Mouse (Mus musculus) neural tube, embryonic 12.5 days (tissue): Measurements from ENCODE around the gene Car5b. TPM values are rescaled to one million over a fixed set of nuclear protein-coding genes. Genes with fewer than 3 reads are reported as not detected.

ENCODE experiments used
- ATAC-seq: fragments of 200-750 bp; cut with Nextera tagmentation; 2 replicates; pipeline ENCODE4 v1.8.0; 2017; ENCODE audit warnings: low read depth, mild to moderate bottlenecking, moderate TSS enrichment, moderate library complexity; ENCODE audit not compliant: low FRiP score
- H3K27ac ChIP-seq: fragments of 300-500 bp; sonication (generic); 2 replicates; pipeline ENCODE4 v1.5.1; 2016
- H3K27me3 ChIP-seq: fragments of 300-500 bp; sonication (generic); replicated peaks from 2 replicates; pipeline ENCODE4 v1.6.1; 2016; ENCODE audit warnings: mild to moderate bottlenecking
- H3K36me3 ChIP-seq: fragments of 300-500 bp; sonication (generic); 2 replicates; pipeline ENCODE4 v1.6.1; 2016; ENCODE audit warnings: mild to moderate bottlenecking
- H3K4me1 ChIP-seq: fragments of 300-500 bp; sonication (generic); 2 replicates; pipeline ENCODE4 v1.6.1; 2016
- H3K4me2 ChIP-seq: fragments of 300-500 bp; sonication (generic); replicated peaks from 2 replicates; pipeline ENCODE4 v1.6.1; 2016; ENCODE audit warnings: mild to moderate bottlenecking
- H3K4me3 ChIP-seq: fragments of 300-500 bp; sonication (generic); 2 replicates; pipeline ENCODE4 v1.5.1; 2016
- H3K9ac ChIP-seq: fragments of 300-500 bp; sonication (generic); 2 replicates; pipeline ENCODE4 v1.6.1; 2016; ENCODE audit warnings: mild to moderate bottlenecking
- H3K9me3 ChIP-seq: fragments of 300-500 bp; sonication (generic); 2 replicates; pipeline ENCODE4 v1.6.1; 2016; ENCODE audit warnings: mild to moderate bottlenecking
- WGBS: fragments of 180-500 bp; shearing (Covaris S2); methylation state at CpG from one replicate; pipeline ENCODE4 v1.1.7; 2016; 5-methylcytosine and 5-hydroxymethylcytosine counted together
- polyA plus RNA-seq: library from polyadenylated mRNA; unstranded; fragments of >200 nt; fragmentation: Nextera tagmentation; extraction: Ambion mirVana; gene quantifications from 2 replicates; pipeline ENCODE4 v1.2.1, GENCODE M21; 2016

Car5b gene
- polyA plus RNA-seq = 0.53 and 0.56 TPM in 2 replicates

- no peak within 1 kb of the TSS for H3K9ac ChIP-seq
Observed at GRCm38 (mm10) chrX:164027607-164028289, at the start of gene Car5b. TSS of gene Car5b (minus strand) at chrX:164027997.

GRCm38 (mm10) chrX:164076040-164076775, 48.4 kb upstream of the Car5b start, which contains the start of gene Siah1b:
TSS of gene Siah1b (minus strand) at chrX:164076493.
- Histone ChIP-seq H3K27ac (no peak within 1 kb of the TSS), H3K27me3 (no peaks in the 10 kb centered on the region), H3K4me3 (peak within 1 kb of the TSS; percentile 53), H3K4me2 (peak within 1 kb of the TSS; percentile 71), H3K36me3 (no peaks in the 10 kb centered on the region), H3K9ac (peak within 1 kb of the TSS; percentile 63), H3K4me1 (no peaks in the 10 kb centered on the region), H3K9me3 (no peaks in the 10 kb centered on the region)
- ATAC-seq = peak; percentile 99
- WGBS = 18% methylated on average over 54 of the region's 54 CpGs

More at GRCm38 (mm10) chrX:164027607-164028289, at the start of gene Car5b:
- no peak within 1 kb of the TSS for H3K27ac ChIP-seq
- 17% methylated on average over 22 of the region's 22 CpGs for WGBS
- H3K36me3 ChIP-seq = no peaks in the 10 kb centered on the region
- H3K27me3 ChIP-seq = no peaks in the 10 kb centered on the region
- peak; percentile 98 for ATAC-seq
- H3K4me3 ChIP-seq = peak within 1 kb of the TSS; percentile 27
- peak within 1 kb of the TSS; percentile 56 for H3K4me2 ChIP-seq
- H3K9me3 ChIP-seq = no peaks in the 10 kb centered on the region
- H3K4me1 ChIP-seq = no peaks in the 10 kb centered on the region

- 88% methylated on average over 4 of the region's 4 CpGs for WGBS
- Histone ChIP-seq H3K4me1 (no peaks in the 10 kb centered on the region), H3K36me3 (no peaks in the 10 kb centered on the region), H3K9me3 (no peaks in the 10 kb centered on the region), H3K27me3 (no peaks in the 10 kb centered on the region), H3K4me3 (no peak overlapping the region), H3K4me2 (no peak overlapping the region), H3K9ac (no peak overlapping the region), H3K27ac (no peak overlapping the region)
- no peak for ATAC-seq
Observed at GRCm38 (mm10) chrX:164068968-164069367, 41.2 kb upstream of the Car5b start.

- no peak overlapping the region for H3K4me2 ChIP-seq
- H3K4me1 ChIP-seq = no peaks in the 10 kb centered on the region
- 13% methylated on average over 2 of the region's 2 CpGs for WGBS
- no peak overlapping the region for H3K9ac ChIP-seq
- peak; percentile 61; the same call in 1 of the 2 replicates for ATAC-seq
- H3K4me3 ChIP-seq = no peak overlapping the region
- H3K27ac ChIP-seq = no peak overlapping the region
- no peaks in the 10 kb centered on the region for H3K36me3 ChIP-seq
- no peaks in the 10 kb centered on the region for H3K9me3 ChIP-seq
- no peaks in the 10 kb centered on the region for H3K27me3 ChIP-seq
Observed at GRCm38 (mm10) chrX:164066185-164066584, 38.4 kb upstream of the Car5b start.

GRCm38 (mm10) chrX:164059070-164059469, 31.3 kb upstream of the Car5b start:
- Histone ChIP-seq H3K9ac (no peak overlapping the region), H3K9me3 (no peaks in the 10 kb centered on the region), H3K4me3 (no peak overlapping the region), H3K4me1 (no peaks in the 10 kb centered on the region), H3K27me3 (no peaks in the 10 kb centered on the region), H3K4me2 (no peak overlapping the region), H3K27ac (no peak overlapping the region), H3K36me3 (no peaks in the 10 kb centered on the region)
- no peak for ATAC-seq
- WGBS = 59% methylated on average over 4 of the region's 4 CpGs

- no peak overlapping the region for H3K9ac ChIP-seq
- WGBS = 86% methylated on average over 3 of the region's 3 CpGs
- no peaks in the 10 kb centered on the region for H3K4me1 ChIP-seq
- ATAC-seq = no peak
- H3K4me2 ChIP-seq = no peak overlapping the region
- no peak overlapping the region for H3K27ac ChIP-seq
- no peak overlapping the region for H3K4me3 ChIP-seq
- H3K27me3 ChIP-seq = no peaks in the 10 kb centered on the region
- H3K36me3 ChIP-seq = no peaks in the 10 kb centered on the region
- no peaks in the 10 kb centered on the region for H3K9me3 ChIP-seq
Observed at GRCm38 (mm10) chrX:164058523-164058922, 30.7 kb upstream of the Car5b start.

- Histone ChIP-seq H3K27me3 (no peaks in the 10 kb centered on the region), H3K9ac (no peak overlapping the region), H3K4me1 (no peaks in the 10 kb centered on the region), H3K4me2 (no peak overlapping the region), H3K36me3 (no peaks in the 10 kb centered on the region), H3K4me3 (no peak overlapping the region), H3K27ac (no peak overlapping the region), H3K9me3 (no peaks in the 10 kb centered on the region)
- no peak for ATAC-seq
- 81% methylated on average over 4 of the region's 4 CpGs for WGBS
Observed at GRCm38 (mm10) chrX:164055726-164056125, 27.9 kb upstream of the Car5b start.

- no peaks in the 10 kb centered on the region for H3K36me3 ChIP-seq
- no peak overlapping the region for H3K4me2 ChIP-seq
- WGBS = 65% methylated on average over 2 of the region's 2 CpGs
- no peak overlapping the region for H3K4me3 ChIP-seq
- H3K4me1 ChIP-seq = no peaks in the 10 kb centered on the region
- H3K9ac ChIP-seq = no peak overlapping the region
- H3K9me3 ChIP-seq = no peaks in the 10 kb centered on the region
- no peaks in the 10 kb centered on the region for H3K27me3 ChIP-seq
- H3K27ac ChIP-seq = no peak overlapping the region
- ATAC-seq = no peak
Observed at GRCm38 (mm10) chrX:164046736-164047135, 18.9 kb upstream of the Car5b start.

GRCm38 (mm10) chrX:164042069-164042468, 14.3 kb upstream of the Car5b start:
- H3K4me2 ChIP-seq = no peak overlapping the region
- H3K36me3 ChIP-seq = no peaks in the 10 kb centered on the region
- no peak for ATAC-seq
- no peak overlapping the region for H3K9ac ChIP-seq
- no peaks in the 10 kb centered on the region for H3K27me3 ChIP-seq
- H3K4me3 ChIP-seq = no peak overlapping the region
- 78% methylated on average over 13 of the region's 13 CpGs for WGBS
- no peaks in the 10 kb centered on the region for H3K4me1 ChIP-seq
- H3K27ac ChIP-seq = no peak overlapping the region
- no peaks in the 10 kb centered on the region for H3K9me3 ChIP-seq

- Histone ChIP-seq H3K27ac (no peak overlapping the region), H3K4me2 (no peak overlapping the region), H3K9me3 (no peaks in the 10 kb centered on the region), H3K4me1 (no peaks in the 10 kb centered on the region), H3K27me3 (no peaks in the 10 kb centered on the region), H3K36me3 (no peaks in the 10 kb centered on the region), H3K4me3 (no peak overlapping the region), H3K9ac (no peak overlapping the region)
- no peak for ATAC-seq
- 36% methylated on average over 2 of the region's 2 CpGs for WGBS
Observed at GRCm38 (mm10) chrX:164038882-164039281, 11.1 kb upstream of the Car5b start.

- H3K4me1 ChIP-seq = no peaks in the 10 kb centered on the region
- 90% methylated on average over 7 of the region's 7 CpGs for WGBS
- H3K4me3 ChIP-seq = no peak overlapping the region
- no peak overlapping the region for H3K27ac ChIP-seq
- no peaks in the 10 kb centered on the region for H3K9me3 ChIP-seq
- H3K27me3 ChIP-seq = no peaks in the 10 kb centered on the region
- H3K36me3 ChIP-seq = no peaks in the 10 kb centered on the region
- no peak overlapping the region for H3K9ac ChIP-seq
- no peak for ATAC-seq
- no peak overlapping the region for H3K4me2 ChIP-seq
Observed at GRCm38 (mm10) chrX:164035931-164036330, 8.1 kb upstream of the Car5b start.

- no peak for ATAC-seq
- Histone ChIP-seq H3K4me2 (no peak overlapping the region), H3K27me3 (no peaks in the 10 kb centered on the region), H3K4me3 (no peak overlapping the region), H3K27ac (no peak overlapping the region), H3K36me3 (no peaks in the 10 kb centered on the region), H3K9ac (no peak overlapping the region), H3K9me3 (no peaks in the 10 kb centered on the region), H3K4me1 (no peaks in the 10 kb centered on the region)
- WGBS = 81% methylated on average over 2 of the region's 2 CpGs
Observed at GRCm38 (mm10) chrX:164035401-164035800, 7.6 kb upstream of the Car5b start.
